ENCODE assay signal across 8 mouse cellular contexts in genomic region chr2:158546751-158547150, GRCm38 (mm10). TPM values are rescaled to one million over a fixed set of nuclear protein-coding genes. Genes with fewer than 3 reads are reported as not detected.
DNase-seq lines count a peak whose midpoint lies in the region; ATAC-seq and TF ChIP-seq lines count a peak whose summit lies in the region.

No protein-coding gene starts in this region.

- DNase-seq in A20 (ENCODE audit: low read depth, low spot score), result peak; percentile 66
- peak; percentile 84 for DNase-seq in adrenal gland, postnatal 10 days
- peak; percentile 92 for DNase-seq in embryonic facial prominence, embryonic 11.5 days (ENCODE audit: low spot score)
- peak; percentile 42 to 75 for DNase-seq in heart, adult 2 months
- DNase-seq in kidney, adult 18-20 months, result peak; percentile 79
- DNase-seq in limb, embryonic 11.5 days (ENCODE audit: low spot score), result peak; percentile 91
- peak; percentile 32 to 43 for DNase-seq in spleen, postnatal 36 days (ENCODE audit: low spot score in 2 of 2)

- H3K9me3 ChIP-seq in embryonic facial prominence, embryonic 11.5 days (replicated peaks; ENCODE audit: control insufficient read depth, low read length), result no peaks in the 10 kb centered on the region
- no peaks in the 10 kb centered on the region for H3K9me3 ChIP-seq in limb, embryonic 11.5 days (ENCODE audit: control insufficient read depth, low read length)
- no peaks in the 10 kb centered on the region for H3K9me3 ChIP-seq in midbrain, embryonic 16.5 days (replicated peaks; ENCODE audit: control insufficient read depth, low read length, poor library complexity, severe bottlenecking)

- H3K79me2 ChIP-seq in heart, adult 2 months (replicated peaks; ENCODE audit: control insufficient read depth, insufficient read depth, low read length), result no peaks in the 10 kb centered on the region

- TF ChIP-seq EP300 in heart, adult 2 months (IDR thresholded peaks at IDR 0.05; ENCODE audit: insufficient read depth, low read depth, low read length), result no peak

- TF ChIP-seq POLR2A in heart, adult 2 months (IDR thresholded peaks at IDR 0.05; ENCODE audit: insufficient read depth, low read depth, low read length), result no peak

- H3K27ac ChIP-seq in embryonic facial prominence, embryonic 11.5 days (replicated peaks; ENCODE audit: low read depth, low read length), result no peak overlapping the region
- H3K27ac ChIP-seq in heart, adult 2 months, result no peak overlapping the region
- no peak overlapping the region for H3K27ac ChIP-seq in limb, embryonic 11.5 days (replicated peaks; ENCODE audit: low read depth, low read length)
- 0 out of 2 replicates have a peak overlapping the region, but pooled peaks have one; percentile 22 for H3K27ac ChIP-seq in midbrain, embryonic 16.5 days (ENCODE audit: low read length)

- intact Hi-C loops in heart, adult 2 months (cut with DNase I), result loop anchor here (1.0 to 5.0 kb wide), 3 partner anchors 96 to 316 kb away; no protein-coding TSS in a partner anchor

- peaks cover 2% of the 10 kb centered on the region; the same call in 1 of the 2 replicates for H3K27me3 ChIP-seq in embryonic facial prominence, embryonic 11.5 days (ENCODE audit: control insufficient read depth, insufficient read depth, low read length)
- H3K27me3 ChIP-seq in heart, adult 2 months (ENCODE audit: control insufficient read depth, insufficient read depth, low read length), result no peaks in the 10 kb centered on the region
- no peaks in the 10 kb centered on the region for H3K27me3 ChIP-seq in limb, embryonic 11.5 days (ENCODE audit: control insufficient read depth, insufficient read depth, low read length)
- no peaks in the 10 kb centered on the region for H3K27me3 ChIP-seq in midbrain, embryonic 16.5 days (ENCODE audit: control insufficient read depth, insufficient read depth, low read depth, low read length)

- peak; percentile 58; the same call in 1 of the 2 replicates for ATAC-seq in embryonic facial prominence, embryonic 11.5 days (replicated peaks; ENCODE audit: insufficient number of reproducible peaks, low FRiP score, low TSS enrichment, low read depth)
- peak; percentile 21; the same call in 1 of the 2 replicates for ATAC-seq in limb, embryonic 11.5 days (ENCODE audit: insufficient number of reproducible peaks, low FRiP score, low TSS enrichment, low read depth)
- peak; percentile 77 for ATAC-seq in midbrain, embryonic 16.5 days

- TF ChIP-seq CTCF in heart, adult 2 months (IDR thresholded peaks at IDR 0.05), result peak; percentile 91

- H3K9ac ChIP-seq in embryonic facial prominence, embryonic 11.5 days (replicated peaks; ENCODE audit: low read length), result no peak overlapping the region; the same call in 1 of the 2 replicates
- no peak overlapping the region for H3K9ac ChIP-seq in heart, adult 2 months (ENCODE audit: low read depth, low read length)
- no peak overlapping the region for H3K9ac ChIP-seq in limb, embryonic 11.5 days (ENCODE audit: low read length)
- peak overlapping the region; percentile 57 for H3K9ac ChIP-seq in midbrain, embryonic 16.5 days (ENCODE audit: low read depth, low read length)

- no peaks in the 10 kb centered on the region for H3K4me1 ChIP-seq in embryonic facial prominence, embryonic 11.5 days (ENCODE audit: control insufficient read depth, insufficient read depth, low read length)
- H3K4me1 ChIP-seq in heart, adult 2 months (ENCODE audit: control insufficient read depth, insufficient read depth, low read length), result no peaks in the 10 kb centered on the region
- H3K4me1 ChIP-seq in limb, embryonic 11.5 days (ENCODE audit: control insufficient read depth, insufficient read depth, low read length), result no peaks in the 10 kb centered on the region
- H3K4me1 ChIP-seq in midbrain, embryonic 16.5 days (ENCODE audit: control insufficient read depth, insufficient read depth, low read length), result peaks cover 4% of the 10 kb centered on the region; the same call in 1 of the 2 replicates

- H3K4me3 ChIP-seq in embryonic facial prominence, embryonic 11.5 days (ENCODE audit: low read depth, low read length), result no peak overlapping the region
- no peak overlapping the region for H3K4me3 ChIP-seq in heart, adult 2 months
- no peak overlapping the region for H3K4me3 ChIP-seq in limb, embryonic 11.5 days (ENCODE audit: low read depth, low read length)
- H3K4me3 ChIP-seq in midbrain, embryonic 16.5 days (ENCODE audit: low read depth, low read length), result no peak overlapping the region

- WGBS in embryonic facial prominence, embryonic 11.5 days, result 3% methylated on average over 17 of the region's 17 CpGs
- WGBS in heart, adult 2 months, result 5% methylated on average over 17 of the region's 17 CpGs
- 5% methylated on average over 17 of the region's 17 CpGs for WGBS in limb, embryonic 11.5 days
- WGBS in midbrain, embryonic 16.5 days, result 2% methylated on average over 17 of the region's 17 CpGs

- no peak overlapping the region for H3K4me2 ChIP-seq in embryonic facial prominence, embryonic 11.5 days (ENCODE audit: low read depth, low read length)
- H3K4me2 ChIP-seq in limb, embryonic 11.5 days (ENCODE audit: low read depth, severe bottlenecking), result no peak overlapping the region
- peak overlapping the region; percentile 37 for H3K4me2 ChIP-seq in midbrain, embryonic 16.5 days (ENCODE audit: low read length)

- no peaks in the 10 kb centered on the region for H3K36me3 ChIP-seq in embryonic facial prominence, embryonic 11.5 days (replicated peaks; ENCODE audit: control insufficient read depth, insufficient read depth, low read depth, low read length)
- H3K36me3 ChIP-seq in heart, adult 2 months (ENCODE audit: control insufficient read depth, insufficient read depth, low read length), result no peaks in the 10 kb centered on the region
- no peaks in the 10 kb centered on the region for H3K36me3 ChIP-seq in limb, embryonic 11.5 days (ENCODE audit: control insufficient read depth, insufficient read depth, low read length)
- no peaks in the 10 kb centered on the region for H3K36me3 ChIP-seq in midbrain, embryonic 16.5 days (ENCODE audit: control insufficient read depth, insufficient read depth, low read length)

RNA-seq across cellular contexts. Expression of gene Arhgap40, which starts 34.2 kb away (rescaled TPM):
- not detected for total RNA-seq in adrenal gland, postnatal 10 days (2021)
- 0.24 and 0.55 TPM in 2 replicates for polyA plus RNA-seq in embryonic facial prominence, embryonic 11.5 days (2014; fragmentation: Nextera tagmentation; extraction: Ambion mirVana)
- not detected for total RNA-seq in heart, adult 2 months (2021)
- 0.06 TPM in 1 of 2 replicates, not detected in the other for polyA plus RNA-seq in heart, adult 2 months (2012; rRNA removed)
- polyA plus RNA-seq in limb, embryonic 11.5 days (2014; fragmentation: Nextera tagmentation; extraction: Ambion mirVana), result not detected in 2 replicates
- 1.4 and 1.5 TPM in 2 replicates for polyA plus RNA-seq in midbrain, embryonic 16.5 days (2015; fragmentation: Nextera tagmentation; extraction: Ambion mirVana)

RNA-seq across cellular contexts. Expression of gene Adig, which starts 44.3 kb away (rescaled TPM):
- 100 to 1,000 TPM; 157 to 196 TPM for total RNA-seq in adrenal gland, postnatal 10 days (2021)
- not detected in 2 replicates for polyA plus RNA-seq in embryonic facial prominence, embryonic 11.5 days (2014; fragmentation: Nextera tagmentation; extraction: Ambion mirVana)
- total RNA-seq in heart, adult 2 months (2021), result 1 to 10 TPM; 4.1 to 4.7 TPM
- 15.0 and 21.4 TPM in 2 replicates for polyA plus RNA-seq in heart, adult 2 months (2012; rRNA removed)
- 0.35 TPM in 1 of 2 replicates, not detected in the other for polyA plus RNA-seq in limb, embryonic 11.5 days (2014; fragmentation: Nextera tagmentation; extraction: Ambion mirVana)
- not detected in 2 replicates for polyA plus RNA-seq in midbrain, embryonic 16.5 days (2015; fragmentation: Nextera tagmentation; extraction: Ambion mirVana)

Comparison
In these comparisons a context has a peak if more than half of its experiments do, and no peak if none do; other contexts are left out.
1. DNase-seq: peak in every context shown above with its lines; median percentile 92 in embryonic facial prominence, embryonic 11.5 days; 91 in limb, embryonic 11.5 days; 84 in adrenal gland, postnatal 10 days; 79 in kidney, adult 18-20 months; 66 in A20; 58 in heart, adult 2 months; 38 in spleen, postnatal 36 days.
2. ATAC-seq: peak in every context shown above with its lines; median percentile 77 in midbrain, embryonic 16.5 days; 58 in embryonic facial prominence, embryonic 11.5 days; 21 in limb, embryonic 11.5 days.
3. RNA of gene Adig, which starts 44.3 kb away (polyA plus RNA-seq): 15.0 to 21.4 TPM in heart, adult 2 months; 0.35 TPM in limb, embryonic 11.5 days, not detected in midbrain, embryonic 16.5 days and not detected in embryonic facial prominence, embryonic 11.5 days; every median in the first group is over 10 times any median in the second.